Mouse (Mus musculus) layer of hippocampus, adult 2 months (tissue): ENCODE data around the gene Ms4a3. TPM values are rescaled to one million over a fixed set of nuclear protein-coding genes. Genes with fewer than 3 reads are reported as not detected.

Experiments
- DNase-seq, 2 experiments: peaks; one replicate each; pipeline ENCODE4 v3.0.0; 2022; ENCODE audit warnings: low spot score in 2 of 2
- H3K27ac ChIP-seq: fragments of 200-600 bp; 2 replicates; pipeline ENCODE4 v1.8.1; 2022
- H3K4me3 ChIP-seq: fragments of 200-600 bp; 2 replicates; pipeline ENCODE4 v1.8.1; 2022; ENCODE audit warnings: mild to moderate bottlenecking
- CTCF ChIP-seq: fragments of 200-600 bp; conservative IDR thresholded peaks from 2 replicates; pipeline ENCODE4 v1.8.1; 2022; ENCODE audit warnings: antibody characterized with exemption, mild to moderate bottlenecking, moderate library complexity
- total RNA-seq, 2 experiments: library from RNA; stranded (reverse); gene quantifications; 2 replicates each; pipeline ENCODE4 v1.2.3; 2021

Gene Ms4a3
- total RNA-seq, 2 experiments from 2014 or later = not detected

DNA sequence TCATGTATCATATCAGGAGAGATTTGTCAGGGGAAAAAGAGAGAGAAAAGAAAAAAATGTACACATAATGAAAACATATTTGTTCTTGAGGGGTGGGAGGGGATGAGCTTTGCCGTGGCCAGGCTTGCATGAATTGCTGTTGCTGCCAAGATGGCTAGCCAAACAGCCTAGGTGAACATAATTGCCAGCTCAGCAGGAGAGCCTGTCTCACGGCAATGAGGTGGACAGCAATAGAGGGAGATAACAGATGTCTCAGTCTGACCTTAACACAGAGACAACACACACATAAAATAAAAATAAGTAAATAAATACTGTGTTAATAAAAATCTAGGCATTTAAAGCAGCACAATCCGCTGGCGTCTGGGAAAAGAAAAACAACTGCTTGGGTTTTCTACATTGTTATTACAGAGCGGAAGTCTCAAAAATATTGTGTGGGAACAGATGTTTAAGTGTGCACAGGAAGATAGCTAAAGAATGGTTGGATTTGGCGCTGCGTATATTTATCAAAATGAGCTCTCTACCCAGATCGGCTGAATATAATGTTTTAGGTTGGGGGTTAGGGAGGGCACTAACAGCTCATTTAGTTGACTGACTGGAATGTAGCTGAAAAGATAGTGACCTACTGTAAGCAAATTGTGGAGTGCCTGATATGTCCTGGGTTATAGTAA, 26.7 kb downstream of the Ms4a3 start:
- Histone ChIP-seq H3K4me3 (no peak overlapping the region), H3K27ac (no peak overlapping the region)
- DNase-seq = no peak
- no peak for TF ChIP-seq CTCF

DNA sequence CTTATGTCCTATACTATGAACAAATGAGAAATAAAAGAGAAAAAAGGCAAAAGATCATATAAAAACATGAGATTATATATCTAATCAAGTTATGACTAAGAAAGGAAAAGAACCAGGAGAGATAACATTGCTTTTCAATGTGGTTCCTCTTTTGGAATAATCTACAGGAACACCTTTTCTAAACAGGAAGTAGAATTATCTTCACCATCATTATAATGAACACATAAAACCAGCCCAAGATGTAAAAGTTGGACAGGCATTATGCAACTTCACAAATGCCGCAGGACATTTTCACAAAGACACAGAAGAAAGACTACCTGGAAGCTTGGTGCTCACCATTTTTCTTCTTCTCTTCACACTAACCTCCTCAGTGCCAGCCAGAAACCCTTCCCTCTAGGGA, 27.6 kb downstream of the Ms4a3 start:
- Histone ChIP-seq H3K27ac (no peak overlapping the region), H3K4me3 (no peak overlapping the region)
- no peak for DNase-seq
- TF ChIP-seq CTCF = no peak

DNA sequence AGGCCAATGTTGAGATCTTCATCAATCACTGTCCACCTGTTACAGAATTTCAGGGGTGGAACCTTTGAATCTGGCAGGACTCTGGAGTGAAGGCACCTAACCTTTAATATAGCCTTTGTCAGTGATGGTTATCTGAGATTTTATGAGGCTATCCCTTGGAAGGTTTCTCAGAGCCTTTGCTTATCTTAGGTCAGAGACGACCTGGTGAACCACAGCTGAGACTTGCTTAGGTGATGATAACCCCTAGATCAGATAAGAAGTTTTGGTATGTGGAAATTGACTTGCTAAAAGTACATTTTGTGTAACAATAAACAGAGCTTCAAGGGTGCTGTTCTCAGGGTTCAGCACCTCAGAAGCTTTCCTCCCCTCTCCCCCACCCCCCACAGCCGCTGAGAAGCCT, 28.4 kb downstream of the Ms4a3 start:
- no peak for DNase-seq
- Histone ChIP-seq H3K4me3 (no peak overlapping the region), H3K27ac (no peak overlapping the region)
- TF ChIP-seq CTCF = no peak

DNA sequence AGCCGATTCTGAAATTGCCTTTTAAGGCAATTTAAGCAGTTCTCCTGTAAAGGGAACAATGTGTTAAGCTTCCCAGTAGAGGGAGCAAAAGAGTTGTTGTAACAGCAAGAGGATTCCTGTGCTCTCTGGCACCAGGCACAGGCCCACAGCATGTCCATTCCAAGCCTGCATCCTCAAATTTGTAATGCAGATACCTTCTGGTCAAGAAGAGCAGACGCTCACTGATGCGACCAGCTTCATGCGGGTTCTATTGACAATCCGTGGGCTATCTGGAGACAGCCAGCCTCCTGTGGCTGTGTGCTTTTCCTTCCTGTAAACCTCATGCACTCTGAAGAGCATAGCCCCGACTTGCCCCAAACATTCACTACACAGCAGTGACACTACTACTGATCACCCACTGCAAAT, 29.1 kb downstream of the Ms4a3 start:
- no peak overlapping the region for H3K27ac ChIP-seq
- peak; percentile 24 to 39 for DNase-seq
- no peak overlapping the region for H3K4me3 ChIP-seq
- peak; percentile 89 for TF ChIP-seq CTCF

DNA sequence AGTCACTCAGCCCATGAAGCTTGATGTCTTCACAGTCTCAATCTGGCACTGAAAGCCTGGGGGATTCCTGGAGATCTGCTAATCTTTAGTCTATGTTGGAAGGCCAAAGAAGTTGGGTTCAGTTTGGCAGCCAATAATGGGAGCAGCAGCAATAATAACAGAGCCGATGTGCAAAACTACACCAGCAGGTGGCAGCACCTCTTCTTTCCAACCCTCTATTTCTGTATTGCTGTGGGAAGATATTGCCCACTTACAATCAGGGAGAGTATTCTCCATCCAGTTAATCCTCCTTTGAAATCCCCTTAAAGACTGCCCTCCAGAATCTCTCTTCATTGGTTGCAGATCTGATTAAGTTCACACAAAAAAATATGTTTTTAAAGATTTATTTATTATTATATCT, 32.5 kb downstream of the Ms4a3 start:
- no peak overlapping the region for H3K4me3 ChIP-seq
- DNase-seq = peak in 1 of 2 experiments; percentile 29
- TF ChIP-seq CTCF = peak; percentile 79
- no peak overlapping the region for H3K27ac ChIP-seq

DNA sequence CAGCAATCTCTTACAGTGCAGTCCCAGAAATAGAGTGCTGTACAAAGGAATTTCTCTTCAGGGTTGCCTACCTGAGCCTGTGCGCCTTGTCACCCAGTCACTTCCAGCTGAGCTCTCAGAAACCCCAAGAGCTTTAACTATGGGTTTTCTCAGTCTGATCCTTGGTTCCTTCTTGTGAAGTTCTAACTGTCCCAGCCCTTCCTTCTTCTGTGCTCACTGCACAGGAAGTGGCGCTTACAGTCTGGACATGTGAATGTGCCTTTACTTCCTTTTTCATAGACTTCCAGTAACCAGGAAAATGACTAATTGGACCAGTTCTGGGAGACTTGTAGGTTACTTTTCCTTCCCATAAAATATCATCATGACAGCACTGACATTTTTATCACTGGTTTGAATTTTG, 36.0 kb downstream of the Ms4a3 start, which contains the start of gene Ms4a6d:
Ms4a6d (minus strand) TSS at position 247 of the 400 bp plus-strand sequence.
- Histone ChIP-seq H3K4me3 (no peak within 1 kb of the TSS), H3K27ac (no peak within 1 kb of the TSS)
- TF ChIP-seq CTCF = no peak
- no peak for DNase-seq

DNA sequence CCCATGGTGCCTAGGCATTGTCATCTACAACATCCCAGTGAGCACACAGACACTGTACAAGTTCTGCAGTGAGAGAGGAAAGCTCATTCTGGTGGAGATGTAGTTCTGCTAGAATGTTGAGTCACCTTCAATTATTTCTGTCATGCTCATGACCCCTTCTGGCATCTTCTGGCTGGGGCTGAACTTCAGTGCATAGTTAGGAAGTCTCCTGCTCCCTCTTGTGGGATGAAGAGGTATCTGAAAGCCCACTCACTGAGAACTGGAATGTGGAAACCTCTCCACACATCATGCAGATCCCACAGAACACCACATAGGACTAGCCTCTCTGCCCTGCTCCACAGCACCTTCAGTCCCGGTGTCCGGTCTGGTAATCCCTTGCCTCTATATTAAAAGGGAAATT, 38.6 kb downstream of the Ms4a3 start:
- TF ChIP-seq CTCF = peak; percentile 84
- peak; percentile 44 to 48 for DNase-seq
- no peak overlapping the region for H3K27ac ChIP-seq

DNA sequence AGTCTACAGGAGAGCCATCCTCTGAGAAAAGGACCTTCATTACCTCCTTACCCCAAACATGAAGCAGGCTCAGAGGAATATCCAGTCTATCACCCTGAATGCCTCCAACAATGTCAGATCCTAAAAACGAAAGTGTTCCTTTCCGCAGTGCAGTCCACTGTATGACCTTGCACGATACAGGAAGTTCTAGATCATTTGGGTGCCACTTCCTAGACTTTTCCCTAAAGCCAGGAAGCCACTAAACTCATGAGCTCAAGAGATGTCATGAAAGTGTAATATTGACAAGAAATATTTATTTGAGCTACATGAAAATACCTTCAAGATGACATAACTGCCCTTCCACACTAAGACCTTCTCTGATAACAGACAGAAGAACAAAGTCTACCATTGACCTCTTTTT, 39.3 kb downstream of the Ms4a3 start:
- Histone ChIP-seq H3K4me3 (no peak overlapping the region), H3K27ac (no peak overlapping the region)
- no peak for TF ChIP-seq CTCF
- DNase-seq = no peak

More for the DNA sequence above, 38.6 kb downstream of the Ms4a3 start:
- no peak overlapping the region for H3K4me3 ChIP-seq

DNA sequence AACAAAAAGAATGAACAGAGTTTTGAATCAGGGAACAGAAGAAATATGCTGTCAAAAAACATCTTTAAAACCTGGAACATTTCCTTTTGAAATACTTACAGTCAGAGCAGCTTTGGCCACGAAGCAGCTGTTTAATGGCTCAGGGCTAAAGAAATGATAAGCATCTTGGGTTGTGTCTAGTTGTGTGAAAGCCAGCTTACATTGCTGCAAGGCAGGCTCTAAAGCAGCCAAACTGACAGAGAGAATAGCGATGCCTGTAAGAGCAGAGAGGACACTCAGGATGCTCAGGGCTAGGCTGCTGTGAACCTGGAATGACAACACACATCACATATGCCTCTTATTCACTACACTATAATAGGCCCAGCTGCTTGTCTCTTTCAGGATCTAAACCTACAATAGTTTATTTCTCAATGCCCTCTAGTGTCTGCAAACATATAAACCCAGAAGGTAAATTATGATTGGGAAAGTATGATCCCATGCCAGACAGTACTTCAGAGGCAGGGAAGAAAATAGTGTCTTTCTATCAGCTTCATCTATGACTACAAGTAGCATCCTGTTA, 50.7 kb downstream of the Ms4a3 start:
- Histone ChIP-seq H3K27ac (no peak overlapping the region), H3K4me3 (no peak overlapping the region)
- peak; percentile 55 for TF ChIP-seq CTCF
- no peak for DNase-seq

DNA sequence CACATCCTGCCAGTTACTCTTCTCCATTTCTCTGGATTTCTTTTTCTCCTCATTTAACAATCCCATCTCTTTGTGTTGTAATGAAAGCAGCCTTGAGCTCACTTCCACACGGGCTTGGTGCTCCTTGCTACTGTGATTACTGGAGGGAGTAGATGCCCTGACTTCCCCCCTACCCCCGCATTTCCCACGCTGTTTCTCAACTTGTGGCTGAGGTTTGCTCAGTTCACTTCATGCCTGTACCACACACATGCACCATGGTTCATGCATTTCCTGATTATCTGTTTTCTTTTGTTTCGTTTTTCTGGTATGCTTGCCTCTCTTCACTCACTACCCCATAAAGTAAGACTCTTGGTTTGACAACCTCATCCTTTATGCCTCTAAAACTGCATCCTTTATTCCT, 51.4 kb downstream of the Ms4a3 start:
- Histone ChIP-seq H3K27ac (no peak overlapping the region), H3K4me3 (no peak overlapping the region)
- no peak for DNase-seq
- no peak for TF ChIP-seq CTCF

Other genes starting within 250 kb of the Ms4a3 start
- gene Ms4a4c, start 236.1 kb downstream of the Ms4a3 start, total RNA-seq = not detected
- gene Ms4a4b, start 197.3 kb downstream of the Ms4a3 start, total RNA-seq = not detected
- under 1 TPM; 0.84 to 0.86 TPM for gene Ms4a6c, start 171.5 kb downstream of the Ms4a3 start, total RNA-seq
- gene Gm8369, start 154.9 kb downstream of the Ms4a3 start, total RNA-seq = under 1 TPM; 0.36 to 0.83 TPM
- 1 to 10 TPM; 1.2 to 1.4 TPM for gene Ms4a6b, start 124.3 kb downstream of the Ms4a3 start, total RNA-seq
- gene Ms4a4d, start 104.0 kb downstream of the Ms4a3 start, total RNA-seq = not detected
- 1 to 10 TPM; 1.4 to 1.5 TPM for gene Ms4a6d, start 36.0 kb downstream of the Ms4a3 start, total RNA-seq
- gene Ms4a2, start 17.1 kb downstream of the Ms4a3 start, total RNA-seq = under 1 TPM in 1 of 2 experiments, not detected in 1; 0.38 TPM
- gene Oosp2, start 19.7 kb upstream of the Ms4a3 start, total RNA-seq = not detected
- not detected for gene Oosp1, start 50.3 kb upstream of the Ms4a3 start, total RNA-seq
- not detected for gene Oosp3, start 56.2 kb upstream of the Ms4a3 start, total RNA-seq
- not detected for gene Gif, start 106.7 kb upstream of the Ms4a3 start, total RNA-seq
- 10 to 100 TPM; 31.2 to 34.6 TPM for gene Mrpl16, start 129.5 kb upstream of the Ms4a3 start, total RNA-seq
- 10 to 100 TPM; 30.6 to 39.3 TPM for gene Stx3, start 178.6 kb upstream of the Ms4a3 start, total RNA-seq
- not detected for gene Olfr1417, start 198.4 kb upstream of the Ms4a3 start, total RNA-seq
- gene Olfr1418, start 220.2 kb upstream of the Ms4a3 start, total RNA-seq = not detected
- not detected for gene Olfr1419, start 234.3 kb upstream of the Ms4a3 start, total RNA-seq
- gene Olfr1420, start 245.7 kb upstream of the Ms4a3 start, total RNA-seq = not detected